Mouse (Mus musculus): ENCODE measurements around the gene Antxr1. TPM values are rescaled to one million over a fixed set of nuclear protein-coding genes. Genes with fewer than 3 reads are reported as not detected.

The Antxr1 gene
- total and polyA plus RNA-seq, 3 experiments, result 0.16 to 0.23 (median 0.21) TPM

- no peaks in the 10 kb centered on the region for H3K79me2 ChIP-seq (replicated peaks; ENCODE audit: control insufficient read depth, extremely low read depth, insufficient read depth, poor library complexity, severe bottlenecking)
- H3K4me1 ChIP-seq (ENCODE audit: control insufficient read depth in 1 of 2, insufficient read depth in 2 of 2), result no peaks in the 10 kb centered on the region
- in situ Hi-C loops (cut with MboI; ENCODE audit: low pct_ligation_motif_present, low pct_unique_long_range_greater_than_20kb, low sequenced_read_pairs), result no loop called here
- TF ChIP-seq MAFK (IDR thresholded peaks at IDR 0.05; ENCODE audit: insufficient replicate concordance, low read length) (no peak), ZKSCAN1 (IDR thresholded peaks at IDR 0.05; ENCODE audit: borderline replicate concordance, low read depth, low read length) (no peak), UBTF (IDR thresholded peaks at IDR 0.05; ENCODE audit: low read depth, low read length) (no peak), ZMIZ1 (IDR thresholded peaks at IDR 0.05; ENCODE audit: low read depth, low read length) (no peak), PAX5 (IDR thresholded peaks at IDR 0.05; ENCODE audit: low read length) (no peak), USF2 (conservative IDR thresholded peaks at IDR 0.05; ENCODE audit: low read depth, low read length) (no peak), NRF1 (IDR thresholded peaks at IDR 0.05; ENCODE audit: low read depth, low read length) (no peak), ZNF384 (IDR thresholded peaks at IDR 0.05; ENCODE audit: low read depth, low read length) (no peak), MAZ (IDR thresholded peaks at IDR 0.05; ENCODE audit: low read depth, low read length) (no peak), SIN3A (IDR thresholded peaks at IDR 0.05; ENCODE audit: low read length) (no peak), SMC3 (IDR thresholded peaks at IDR 0.05; ENCODE audit: low read depth, low read length) (no peak), ELF1 (IDR thresholded peaks at IDR 0.05; ENCODE audit: low read depth, low read length) (no peak), TBP (conservative IDR thresholded peaks at IDR 0.05; ENCODE audit: low read depth, low read length) (no peak), E2F4 (IDR thresholded peaks at IDR 0.05; ENCODE audit: insufficient replicate concordance, low read depth, low read length) (no peak)
- no peak overlapping the region for H3K4me2 ChIP-seq (ENCODE audit: insufficient read depth, low read depth, poor library complexity, severe bottlenecking)
- dilution Hi-C loops (cut with MboI; ENCODE audit: extremely low pct_ligation_motif_present, extremely low pct_unique_long_range_greater_than_20kb, low sequenced_read_pairs), result no loop called here
- H3K27me3 ChIP-seq (replicated peaks), result no peaks in the 10 kb centered on the region
- no peak overlapping the region for H3K27ac ChIP-seq (ENCODE audit: insufficient read depth, low read depth)
- H3K4me3 ChIP-seq (replicated peaks in 1 of 3; ENCODE audit: low read depth in 2 of 3, low read length in 2 of 3, poor library complexity in 1 of 3), result no peak overlapping the region
- H3K36me3 ChIP-seq (replicated peaks in 1 of 2; ENCODE audit: control insufficient read depth in 1 of 2, insufficient read depth in 1 of 2, low read length in 1 of 2), result no peaks in the 10 kb centered on the region
- no peak overlapping the region for H3K9ac ChIP-seq (ENCODE audit: insufficient read depth, low read depth)
- H3K9me3 ChIP-seq (replicated peaks; ENCODE audit: low read length), result no peaks in the 10 kb centered on the region
- DNase-seq (ENCODE audit: extremely low read depth), result no peak
These were observed 18.8 kb upstream of the Antxr1 start for GRCm38 (mm10) chr6:87354441-87354840.

DNA sequence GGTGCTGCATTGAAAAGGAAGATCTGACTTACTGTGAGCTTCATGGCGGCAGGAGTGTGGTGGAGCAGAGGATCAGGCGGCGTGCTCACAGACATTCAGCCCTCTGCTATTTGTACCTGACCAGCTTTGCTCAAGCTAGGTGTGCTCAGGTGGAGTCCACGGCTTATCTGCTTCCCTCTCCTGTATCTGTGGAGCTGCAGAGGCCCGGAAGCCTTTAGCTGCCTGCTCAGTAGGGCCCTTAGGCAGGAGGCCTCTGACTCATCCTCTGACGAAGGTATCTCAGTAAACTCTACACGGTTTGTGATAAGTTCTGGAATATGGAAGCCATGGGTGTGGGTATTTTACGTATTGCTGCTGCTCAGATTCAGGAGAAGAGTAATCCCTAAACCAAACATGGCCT is 15.2 kb upstream of the Antxr1 start, which contains the start of gene Gkn1:
Gene Gkn1 (minus strand): TSS at position 114 of the 400 bp plus-strand sequence.
- no peaks in the 10 kb centered on the region for H3K4me1 ChIP-seq (ENCODE audit: control insufficient read depth in 1 of 2, insufficient read depth in 2 of 2)
- dilution Hi-C loops (cut with MboI; ENCODE audit: extremely low pct_ligation_motif_present, extremely low pct_unique_long_range_greater_than_20kb, low sequenced_read_pairs), result no loop called here
- peaks cover 2% of the 10 kb centered on the region for H3K27me3 ChIP-seq (replicated peaks)
- H3K9me3 ChIP-seq (replicated peaks; ENCODE audit: low read length), result no peaks in the 10 kb centered on the region
- H3K79me2 ChIP-seq (replicated peaks; ENCODE audit: control insufficient read depth, extremely low read depth, insufficient read depth, poor library complexity, severe bottlenecking), result no peaks in the 10 kb centered on the region
- no peak within 1 kb of the TSS for H3K9ac ChIP-seq (ENCODE audit: insufficient read depth, low read depth)
- no peak within 1 kb of the TSS for H3K4me3 ChIP-seq (replicated peaks in 1 of 3; ENCODE audit: low read depth in 2 of 3, low read length in 2 of 3, poor library complexity in 1 of 3)
- DNase-seq (ENCODE audit: extremely low read depth), result no peak
- H3K36me3 ChIP-seq (replicated peaks in 1 of 2; ENCODE audit: control insufficient read depth in 1 of 2, insufficient read depth in 1 of 2, low read length in 1 of 2), result no peaks in the 10 kb centered on the region
- in situ Hi-C loops (cut with MboI; ENCODE audit: low pct_ligation_motif_present, low pct_unique_long_range_greater_than_20kb, low sequenced_read_pairs), result no loop called here
- H3K27ac ChIP-seq (ENCODE audit: insufficient read depth, low read depth), result no peak within 1 kb of the TSS
- TF ChIP-seq JUN (IDR thresholded peaks at IDR 0.05; ENCODE audit: insufficient read depth, low read depth, low read length) (no peak), KAT2A (IDR thresholded peaks at IDR 0.05; ENCODE audit: insufficient replicate concordance, low read length) (no peak), ZNF384 (IDR thresholded peaks at IDR 0.05; ENCODE audit: low read depth, low read length) (no peak), MXI1 (IDR thresholded peaks at IDR 0.05; ENCODE audit: low read depth, low read length) (no peak), MYC (IDR thresholded peaks at IDR 0.05; ENCODE audit: low read depth, low read length) (no peak), NRF1 (IDR thresholded peaks at IDR 0.05; ENCODE audit: low read depth, low read length) (no peak), ETS1 (conservative IDR thresholded peaks at IDR 0.05; ENCODE audit: low read depth, low read length) (no peak), PAX5 (IDR thresholded peaks at IDR 0.05; ENCODE audit: low read length) (no peak), IRF4 (IDR thresholded peaks at IDR 0.05; ENCODE audit: low read depth, low read length) (no peak), RCOR1 (conservative IDR thresholded peaks at IDR 0.05; ENCODE audit: low read depth, low read length) (no peak), JUND (conservative IDR thresholded peaks at IDR 0.05; ENCODE audit: low read depth, low read length) (no peak), SIN3A (IDR thresholded peaks at IDR 0.05; ENCODE audit: low read length) (no peak)
- no peak within 1 kb of the TSS for H3K4me2 ChIP-seq (ENCODE audit: insufficient read depth, low read depth, poor library complexity, severe bottlenecking)
